Mouse (Mus musculus): ENCODE results near the gene Gm9887. TPM values are rescaled to one million over a fixed set of nuclear protein-coding genes. Genes with fewer than 3 reads are reported as not detected.
"Not testable (repeated sequence)": the region's sequence is repeated elsewhere in the genome, so short reads cannot be mapped to it uniquely, and the experiment has no call there.

Gene Gm9887
- polyA plus RNA-seq, 1 experiment from 2014 or later: 0.62 TPM

GRCm38 (mm10) chr12:69390000-69390698 lies 17.9 kb upstream of the Gm9887 start:
- H3K27ac ChIP-seq (ENCODE audit: low read length): no peak overlapping the region
- WGBS: 72% methylated on average over 7 of the region's 7 CpGs
- no peaks in the 10 kb centered on the region for H3K36me3 ChIP-seq (ENCODE audit: control insufficient read depth, insufficient read depth)
- ATAC-seq: no peak
- H3K4me2 ChIP-seq (ENCODE audit: low read length): no peak overlapping the region
- no peak overlapping the region for H3K9ac ChIP-seq (replicated peaks; ENCODE audit: low read depth, low read length)
- no peak overlapping the region for H3K4me3 ChIP-seq (replicated peaks; ENCODE audit: low read length)
- no peaks in the 10 kb centered on the region for H3K4me1 ChIP-seq (replicated peaks; ENCODE audit: control insufficient read depth, insufficient read depth, low read length)
- H3K27me3 ChIP-seq (replicated peaks; ENCODE audit: control insufficient read depth, insufficient read depth, low read length): no peaks in the 10 kb centered on the region
- H3K9me3 ChIP-seq (ENCODE audit: control insufficient read depth, low read length): no peaks in the 10 kb centered on the region

- Histone ChIP-seq H3K9ac (replicated peaks; ENCODE audit: low read depth, low read length) (no peak overlapping the region), H3K4me1 (replicated peaks; ENCODE audit: control insufficient read depth, insufficient read depth, low read length) (no peaks in the 10 kb centered on the region), H3K9me3 (ENCODE audit: control insufficient read depth, low read length) (no peaks in the 10 kb centered on the region), H3K36me3 (ENCODE audit: control insufficient read depth, insufficient read depth) (no peaks in the 10 kb centered on the region), H3K27me3 (replicated peaks; ENCODE audit: control insufficient read depth, insufficient read depth, low read length) (no peaks in the 10 kb centered on the region), H3K4me3 (replicated peaks; ENCODE audit: low read length) (no peak overlapping the region), H3K4me2 (ENCODE audit: low read length) (no peak overlapping the region), H3K27ac (ENCODE audit: low read length) (no peak overlapping the region)
- 49% methylated on average over 7 of the region's 7 CpGs for WGBS
- 0 out of 2 replicates have a peak, but pooled peaks have one; percentile 15 for ATAC-seq
Observed at GRCm38 (mm10) chr12:69389273-69389938, 17.1 kb upstream of the Gm9887 start.

GRCm38 (mm10) chr12:69388321-69388869 lies 16.1 kb upstream of the Gm9887 start:
- H3K4me2 ChIP-seq (ENCODE audit: low read length): no peak overlapping the region
- 96% methylated on average over 10 of the region's 10 CpGs for WGBS
- no peak overlapping the region for H3K4me3 ChIP-seq (replicated peaks; ENCODE audit: low read length)

GRCm38 (mm10) chr12:69386281-69386732 lies 14.0 kb upstream of the Gm9887 start:
- not testable (repeated sequence) for H3K4me3 ChIP-seq (replicated peaks; ENCODE audit: low read length); H3K9ac ChIP-seq (replicated peaks; ENCODE audit: low read depth, low read length); ATAC-seq; H3K36me3 ChIP-seq (ENCODE audit: control insufficient read depth, insufficient read depth); H3K4me2 ChIP-seq (ENCODE audit: low read length); H3K27ac ChIP-seq (ENCODE audit: low read length); H3K4me1 ChIP-seq (replicated peaks; ENCODE audit: control insufficient read depth, insufficient read depth, low read length); H3K9me3 ChIP-seq (ENCODE audit: control insufficient read depth, low read length); H3K27me3 ChIP-seq (replicated peaks; ENCODE audit: control insufficient read depth, insufficient read depth, low read length)
- 80% methylated on average over 12 of the region's 12 CpGs for WGBS

More at GRCm38 (mm10) chr12:69388321-69388869, 16.1 kb upstream of the Gm9887 start:
- H3K9ac ChIP-seq (replicated peaks; ENCODE audit: low read depth, low read length): no peak overlapping the region
- H3K36me3 ChIP-seq (ENCODE audit: control insufficient read depth, insufficient read depth): no peaks in the 10 kb centered on the region
- H3K27me3 ChIP-seq (replicated peaks; ENCODE audit: control insufficient read depth, insufficient read depth, low read length): no peaks in the 10 kb centered on the region
- H3K9me3 ChIP-seq (ENCODE audit: control insufficient read depth, low read length): no peaks in the 10 kb centered on the region
- no peak for ATAC-seq
- no peaks in the 10 kb centered on the region for H3K4me1 ChIP-seq (replicated peaks; ENCODE audit: control insufficient read depth, insufficient read depth, low read length)
- H3K27ac ChIP-seq (ENCODE audit: low read length): no peak overlapping the region

GRCm38 (mm10) chr12:69385542-69386280 lies 13.5 kb upstream of the Gm9887 start:
- Histone ChIP-seq H3K36me3 (ENCODE audit: control insufficient read depth, insufficient read depth) (no peaks in the 10 kb centered on the region), H3K9me3 (ENCODE audit: control insufficient read depth, low read length) (no peaks in the 10 kb centered on the region), H3K4me3 (replicated peaks; ENCODE audit: low read length) (no peak overlapping the region), H3K9ac (replicated peaks; ENCODE audit: low read depth, low read length) (no peak overlapping the region), H3K4me1 (replicated peaks; ENCODE audit: control insufficient read depth, insufficient read depth, low read length) (no peaks in the 10 kb centered on the region), H3K4me2 (ENCODE audit: low read length) (no peak overlapping the region), H3K27me3 (replicated peaks; ENCODE audit: control insufficient read depth, insufficient read depth, low read length) (no peaks in the 10 kb centered on the region), H3K27ac (ENCODE audit: low read length) (no peak overlapping the region)
- ATAC-seq: no peak
- 63% methylated on average over 6 of the region's 6 CpGs for WGBS

- ATAC-seq: no peak
- Histone ChIP-seq H3K4me2 (ENCODE audit: low read length) (no peak overlapping the region), H3K4me1 (replicated peaks; ENCODE audit: control insufficient read depth, insufficient read depth, low read length) (no peaks in the 10 kb centered on the region), H3K4me3 (replicated peaks; ENCODE audit: low read length) (no peak overlapping the region), H3K36me3 (ENCODE audit: control insufficient read depth, insufficient read depth) (no peaks in the 10 kb centered on the region), H3K9ac (replicated peaks; ENCODE audit: low read depth, low read length) (no peak overlapping the region), H3K27me3 (replicated peaks; ENCODE audit: control insufficient read depth, insufficient read depth, low read length) (no peaks in the 10 kb centered on the region), H3K27ac (ENCODE audit: low read length) (no peak overlapping the region), H3K9me3 (ENCODE audit: control insufficient read depth, low read length) (no peaks in the 10 kb centered on the region)
- WGBS: 89% methylated on average over 5 of the region's 5 CpGs
Observed at GRCm38 (mm10) chr12:69384606-69385005, 12.3 kb upstream of the Gm9887 start.

- H3K4me3 ChIP-seq (replicated peaks; ENCODE audit: low read length): no peak overlapping the region
- 97% methylated on average over 1 of the region's 1 CpGs for WGBS
- no peaks in the 10 kb centered on the region for H3K4me1 ChIP-seq (replicated peaks; ENCODE audit: control insufficient read depth, insufficient read depth, low read length)
- no peaks in the 10 kb centered on the region for H3K27me3 ChIP-seq (replicated peaks; ENCODE audit: control insufficient read depth, insufficient read depth, low read length)
- no peak for ATAC-seq
- no peak overlapping the region for H3K27ac ChIP-seq (ENCODE audit: low read length)
- no peaks in the 10 kb centered on the region for H3K36me3 ChIP-seq (ENCODE audit: control insufficient read depth, insufficient read depth)
- no peaks in the 10 kb centered on the region for H3K9me3 ChIP-seq (ENCODE audit: control insufficient read depth, low read length)
- no peak overlapping the region for H3K9ac ChIP-seq (replicated peaks; ENCODE audit: low read depth, low read length)
- H3K4me2 ChIP-seq (ENCODE audit: low read length): no peak overlapping the region
Observed at GRCm38 (mm10) chr12:69382880-69383279, 10.6 kb upstream of the Gm9887 start.

- no peaks in the 10 kb centered on the region for H3K27me3 ChIP-seq (replicated peaks; ENCODE audit: control insufficient read depth, insufficient read depth, low read length)
- no peak for ATAC-seq
- 90% methylated on average over 11 of the region's 11 CpGs for WGBS
- no peak overlapping the region for H3K4me3 ChIP-seq (replicated peaks; ENCODE audit: low read length)
- H3K4me2 ChIP-seq (ENCODE audit: low read length): no peak overlapping the region
- H3K27ac ChIP-seq (ENCODE audit: low read length): no peak overlapping the region
- H3K4me1 ChIP-seq (replicated peaks; ENCODE audit: control insufficient read depth, insufficient read depth, low read length): peaks cover 10% of the 10 kb centered on the region
- no peak overlapping the region for H3K9ac ChIP-seq (replicated peaks; ENCODE audit: low read depth, low read length)
- no peaks in the 10 kb centered on the region for H3K36me3 ChIP-seq (ENCODE audit: control insufficient read depth, insufficient read depth)
- H3K9me3 ChIP-seq (ENCODE audit: control insufficient read depth, low read length): no peaks in the 10 kb centered on the region
Observed at GRCm38 (mm10) chr12:69378558-69379454, 6.5 kb upstream of the Gm9887 start.
